Mouse (Mus musculus) limb, embryonic 12.5 days (tissue): ENCODE measurements around the gene Cxcl16. TPM values are rescaled to one million over a fixed set of nuclear protein-coding genes. Genes with fewer than 3 reads are reported as not detected.
A peak's percentile ranks its signal among the peaks of the same experiment; 100 is the strongest.
"Not testable (repeated sequence)": the region's sequence is repeated elsewhere in the genome, so short reads cannot be mapped to it uniquely, and the experiment has no call there.

Experiments
- ATAC-seq: fragments of 200-750 bp; cut with Nextera tagmentation; 2 replicates; pipeline ENCODE4 v1.8.0; 2017; ENCODE audit warnings: low read depth, moderate TSS enrichment; ENCODE audit not compliant: insufficient number of reproducible peaks, insufficient read depth, low FRiP score, low TSS enrichment
- H3K27ac ChIP-seq: fragments of 300-500 bp; sonication (generic); 2 replicates; pipeline ENCODE4 v1.5.1; 2016; ENCODE audit warnings: mild to moderate bottlenecking, moderate library complexity
- H3K27me3 ChIP-seq: fragments of 300-500 bp; sonication (generic); 2 replicates; pipeline ENCODE4 v1.6.1; 2016; ENCODE audit warnings: mild to moderate bottlenecking, moderate library complexity
- H3K36me3 ChIP-seq: fragments of 300-500 bp; sonication (generic); 2 replicates; pipeline ENCODE4 v1.6.1; 2016; ENCODE audit warnings: mild to moderate bottlenecking, moderate library complexity
- H3K4me1 ChIP-seq: fragments of 300-500 bp; sonication (generic); replicated peaks from 2 replicates; pipeline ENCODE4 v1.6.1; 2016
- H3K4me2 ChIP-seq: fragments of 300-500 bp; sonication (generic); 2 replicates; pipeline ENCODE4 v1.6.1; 2016; ENCODE audit warnings: mild to moderate bottlenecking, moderate library complexity
- H3K4me3 ChIP-seq: fragments of 300-500 bp; sonication (generic); replicated peaks from 2 replicates; pipeline ENCODE4 v1.5.1; 2016; ENCODE audit warnings: mild to moderate bottlenecking
- H3K9ac ChIP-seq: fragments of 300-500 bp; sonication (generic); replicated peaks from 2 replicates; pipeline ENCODE4 v1.6.1; 2016; ENCODE audit warnings: mild to moderate bottlenecking, moderate library complexity
- H3K9me3 ChIP-seq: fragments of 300-500 bp; sonication (generic); 2 replicates; pipeline ENCODE4 v1.6.1; 2016; ENCODE audit warnings: mild to moderate bottlenecking, moderate library complexity
- WGBS: fragments of 180-500 bp; shearing (Covaris S2); methylation state at CpG from one replicate; pipeline ENCODE4 v1.1.7; 2016; 5-methylcytosine and 5-hydroxymethylcytosine counted together
- polyA plus RNA-seq: library from polyadenylated mRNA; unstranded; fragments of >200 nt; fragmentation: Nextera tagmentation; extraction: Ambion mirVana; gene quantifications from 2 replicates; pipeline ENCODE4 v1.2.1, GENCODE M21; 2016

Gene Cxcl16
- polyA plus RNA-seq, 1 experiment from 2014 or later: 1.9 TPM

DNA sequence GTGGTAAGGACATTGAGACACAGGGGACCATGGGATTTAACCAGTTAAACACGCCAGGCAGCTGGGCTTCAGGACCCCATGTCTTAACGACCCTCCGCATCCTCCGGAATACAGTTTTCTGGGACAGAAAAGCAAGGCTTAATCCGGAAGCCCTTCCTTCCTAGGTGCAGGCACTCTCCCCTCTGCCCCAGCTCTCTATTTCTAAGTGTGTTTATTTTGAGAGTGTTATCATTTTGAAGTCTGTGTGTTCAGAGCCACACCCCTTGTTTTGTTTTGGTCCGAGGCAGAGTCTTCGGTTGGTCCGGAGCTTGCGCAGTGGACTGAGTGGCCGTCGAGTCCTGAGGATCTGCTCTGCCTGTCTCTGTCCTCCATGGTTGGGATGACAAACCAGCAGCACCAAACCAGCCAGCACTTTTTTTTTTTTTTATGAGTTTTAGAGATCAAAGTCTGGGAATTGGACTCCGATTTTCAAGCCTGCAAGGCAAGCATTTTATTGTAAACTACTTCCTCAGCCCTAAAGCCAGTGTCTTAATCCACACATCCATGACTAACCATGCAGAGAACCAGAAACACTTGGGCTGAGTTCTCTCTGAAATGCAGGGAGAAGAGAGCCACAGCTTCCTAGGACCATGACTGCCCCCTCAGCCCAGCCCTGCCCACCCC, 15.2 kb upstream of the Cxcl16 start:
- 68% methylated on average over 12 of the region's 12 CpGs for WGBS
- no peak for ATAC-seq

DNA sequence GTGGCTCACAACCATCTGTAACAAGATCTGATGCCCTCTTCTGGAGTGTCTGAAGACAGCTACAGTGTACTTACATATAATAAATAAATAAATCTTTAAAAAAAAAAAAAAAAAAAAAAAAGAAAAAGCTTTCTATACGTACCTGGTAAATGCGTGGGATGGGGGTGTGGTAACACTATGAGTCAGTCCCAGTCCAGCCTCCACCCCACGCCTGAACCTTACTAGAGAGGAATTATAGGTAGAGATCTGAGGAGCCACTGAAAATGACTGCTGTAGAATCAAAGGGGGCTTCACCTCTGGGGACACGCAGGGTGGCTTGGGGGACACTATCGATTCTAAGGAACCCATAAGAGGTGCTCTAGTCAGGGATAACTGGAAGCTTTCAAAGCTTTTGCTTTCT, 13.5 kb upstream of the Cxcl16 start:
- WGBS: 86% methylated on average over 5 of the region's 5 CpGs

More for the DNA sequence above, 15.2 kb upstream of the Cxcl16 start:
- Histone ChIP-seq H3K27me3 (no peaks in the 10 kb centered on the region; the same call in 1 of the 2 replicates), H3K4me3 (no peak overlapping the region), H3K4me2 (no peak overlapping the region), H3K9ac (no peak overlapping the region), H3K27ac (no peak overlapping the region), H3K36me3 (no peaks in the 10 kb centered on the region), H3K9me3 (no peaks in the 10 kb centered on the region), H3K4me1 (no peaks in the 10 kb centered on the region)

DNA sequence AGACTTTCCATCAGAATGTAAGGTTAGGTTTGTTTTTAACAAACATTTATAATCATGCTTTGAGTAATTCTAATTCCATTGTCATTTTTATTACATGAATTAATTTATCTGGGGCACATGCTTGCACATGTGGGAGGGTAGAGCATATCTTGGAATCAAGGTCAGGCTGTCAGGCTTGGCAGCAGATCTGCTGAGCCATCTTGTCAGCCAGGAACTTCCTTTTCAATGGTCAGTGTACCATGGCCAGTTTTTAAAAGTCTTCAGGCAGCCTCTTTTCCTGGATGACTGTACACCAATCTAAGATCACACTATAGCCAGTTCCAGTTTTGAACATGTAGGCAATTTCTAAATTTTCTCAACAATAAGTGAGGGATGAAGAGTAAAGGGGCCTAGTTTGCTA, 12.9 kb upstream of the Cxcl16 start:
- Histone ChIP-seq H3K4me2 (no peak overlapping the region), H3K9ac (no peak overlapping the region), H3K36me3 (no peaks in the 10 kb centered on the region), H3K27me3 (no peaks in the 10 kb centered on the region; the same call in 1 of the 2 replicates), H3K27ac (no peak overlapping the region), H3K4me3 (no peak overlapping the region), H3K9me3 (no peaks in the 10 kb centered on the region), H3K4me1 (no peaks in the 10 kb centered on the region)
- ATAC-seq: no peak

More for the DNA sequence above, 13.5 kb upstream of the Cxcl16 start:
- H3K9me3 ChIP-seq, H3K9ac ChIP-seq, ATAC-seq, H3K36me3 ChIP-seq, H3K27ac ChIP-seq, H3K4me3 ChIP-seq, H3K27me3 ChIP-seq, H3K4me2 ChIP-seq, H3K4me1 ChIP-seq: not testable (repeated sequence)

DNA sequence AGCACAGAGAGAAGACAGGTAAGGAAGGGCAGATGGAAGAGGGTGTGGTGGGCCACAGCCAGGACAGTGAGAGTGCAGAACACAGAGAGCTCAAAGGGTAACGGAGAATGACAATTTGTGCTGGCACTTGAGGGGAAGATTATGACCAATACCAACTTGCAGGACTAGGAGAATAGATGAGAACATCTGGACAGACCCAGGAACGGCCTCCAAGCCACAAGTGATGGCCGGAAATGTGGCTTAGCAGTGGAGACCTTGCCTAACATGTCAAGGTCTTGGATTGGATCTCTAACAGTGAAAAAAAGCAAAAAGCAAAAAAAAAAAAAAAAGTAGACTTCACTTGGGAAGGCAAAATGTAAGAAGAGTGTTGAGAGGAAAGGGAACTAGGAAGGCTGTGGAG, 10.0 kb upstream of the Cxcl16 start:
- Histone ChIP-seq H3K4me2 (no peak overlapping the region), H3K36me3 (no peaks in the 10 kb centered on the region), H3K4me1 (peaks cover 10% of the 10 kb centered on the region), H3K27ac (no peak overlapping the region), H3K9me3 (no peaks in the 10 kb centered on the region), H3K27me3 (peaks cover 28% of the 10 kb centered on the region), H3K4me3 (no peak overlapping the region), H3K9ac (no peak overlapping the region)
- 96% methylated on average over 3 of the region's 3 CpGs for WGBS
- no peak for ATAC-seq

DNA sequence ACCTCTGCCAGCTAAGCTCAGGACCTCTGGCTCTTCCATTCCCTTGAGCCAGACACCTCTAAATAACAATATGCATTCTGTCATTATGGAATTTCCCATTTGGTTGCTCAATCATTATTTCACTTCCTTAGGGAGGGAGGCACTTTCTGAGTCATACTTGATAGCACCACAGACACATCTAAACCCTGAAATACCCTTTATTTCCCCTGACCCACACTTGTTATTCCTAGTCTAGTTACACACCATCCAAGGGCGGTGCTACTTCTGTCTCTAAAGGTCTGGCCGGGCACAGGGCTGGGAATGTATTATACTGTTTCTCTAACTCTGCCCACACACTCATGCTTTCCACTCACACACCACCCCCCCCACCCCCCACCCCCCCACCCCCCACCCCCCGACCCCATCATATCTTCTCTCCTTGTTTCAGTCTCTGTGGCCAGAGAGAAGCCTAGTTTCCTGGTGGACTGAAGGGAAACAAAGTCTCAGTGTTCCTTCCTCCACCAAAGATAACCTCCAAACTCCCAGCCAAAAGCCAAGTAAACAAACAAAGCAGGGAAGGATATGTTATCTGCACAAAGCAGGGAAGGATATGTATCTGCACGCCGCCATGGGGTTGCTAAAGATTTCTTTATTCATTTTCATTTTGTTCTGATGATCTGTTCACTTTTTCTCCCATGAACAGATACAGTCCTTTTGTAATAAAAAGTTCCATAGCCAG, 8.3 kb upstream of the Cxcl16 start:
- Histone ChIP-seq H3K4me1 (peaks cover 10% of the 10 kb centered on the region), H3K4me2 (no peak overlapping the region), H3K9ac (no peak overlapping the region), H3K27me3 (peaks cover 45% of the 10 kb centered on the region), H3K9me3 (no peaks in the 10 kb centered on the region), H3K36me3 (no peaks in the 10 kb centered on the region), H3K4me3 (no peak overlapping the region), H3K27ac (no peak overlapping the region)
- ATAC-seq: no peak
- WGBS: 89% methylated on average over 5 of the region's 5 CpGs

DNA sequence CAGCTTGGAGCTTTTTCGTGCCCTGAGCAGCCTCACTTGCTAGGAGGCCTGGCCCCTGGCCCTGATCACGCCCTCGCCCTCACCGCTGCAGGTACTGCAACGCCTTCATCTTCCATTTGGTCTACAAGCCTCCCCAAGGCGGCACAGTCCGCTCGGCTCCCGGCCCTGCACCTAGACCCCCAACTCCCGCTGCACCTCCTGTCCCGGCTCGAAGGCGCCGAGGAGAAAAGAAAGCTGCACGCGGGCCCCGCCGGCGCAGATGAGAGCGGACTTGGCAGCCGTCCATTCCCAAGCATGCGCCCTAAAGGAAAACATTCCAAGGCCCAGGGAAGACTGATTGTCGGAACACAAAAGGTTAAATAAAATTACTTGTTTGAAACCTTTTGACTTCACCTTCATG, 6.0 kb upstream of the Cxcl16 start:
- Histone ChIP-seq H3K36me3 (no peaks in the 10 kb centered on the region), H3K9ac (peak overlapping the region; percentile 52), H3K27ac (no peak overlapping the region), H3K9me3 (no peaks in the 10 kb centered on the region), H3K4me2 (peak overlapping the region; percentile 53), H3K4me3 (peak overlapping the region; percentile 27), H3K27me3 (peaks cover 64% of the 10 kb centered on the region), H3K4me1 (peaks cover 10% of the 10 kb centered on the region)
- no peak for ATAC-seq
- WGBS: 10% methylated on average over 23 of the region's 23 CpGs

DNA sequence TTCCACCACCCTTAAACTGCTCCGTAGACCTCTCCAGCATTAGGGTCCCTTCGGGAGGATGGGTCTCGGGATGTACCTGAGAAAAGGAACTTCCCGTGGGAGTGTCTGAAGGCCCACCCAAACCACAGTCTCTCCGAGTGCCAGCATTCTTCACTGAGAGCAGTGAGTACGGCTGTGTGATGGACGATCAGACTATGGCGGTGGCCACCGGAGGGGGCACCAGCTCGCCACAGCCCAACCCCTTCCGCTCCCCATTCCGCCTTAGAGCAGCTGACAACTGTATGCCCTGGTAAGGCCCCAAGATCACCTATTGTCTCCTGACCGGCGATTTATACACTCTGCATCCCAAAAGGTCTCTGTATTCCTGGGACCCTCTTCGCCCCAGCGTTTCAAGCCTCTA, 5.4 kb upstream of the Cxcl16 start:
- H3K4me2 ChIP-seq: peak overlapping the region; percentile 53
- H3K27ac ChIP-seq: no peak overlapping the region

DNA sequence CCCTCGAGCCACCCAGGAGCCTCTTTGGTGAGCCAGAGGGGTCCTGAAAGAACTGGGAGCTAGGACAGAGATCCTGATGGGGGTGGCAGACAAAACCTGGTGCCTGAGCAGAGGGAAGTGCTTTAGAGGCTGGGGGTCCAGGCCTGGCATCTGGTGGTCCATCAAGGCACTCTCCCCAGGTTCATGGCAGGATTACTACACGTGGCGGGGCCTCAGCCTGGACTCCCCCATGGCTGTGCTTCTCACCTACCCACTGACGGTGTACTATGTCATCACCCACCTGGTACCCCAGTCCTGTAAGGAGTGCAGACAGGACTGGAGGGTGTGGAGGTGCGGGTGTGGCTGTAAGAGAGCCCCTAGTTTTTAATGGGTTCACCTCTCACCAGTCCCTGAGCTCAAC, 4.2 kb upstream of the Cxcl16 start:
- Histone ChIP-seq H3K36me3 (no peaks in the 10 kb centered on the region), H3K27me3 (peaks cover 83% of the 10 kb centered on the region), H3K9me3 (no peaks in the 10 kb centered on the region), H3K27ac (no peak overlapping the region), H3K9ac (0 out of 2 replicates have a peak overlapping the region, but pooled peaks have one; percentile 9), H3K4me2 (no peak overlapping the region), H3K4me1 (peaks cover 16% of the 10 kb centered on the region), H3K4me3 (no peak overlapping the region)
- 78% methylated on average over 5 of the region's 5 CpGs for WGBS
- no peak for ATAC-seq

More for the DNA sequence above, 5.4 kb upstream of the Cxcl16 start:
- H3K4me3 ChIP-seq: peak overlapping the region; percentile 27
- WGBS: 27% methylated on average over 16 of the region's 16 CpGs
- no peak for ATAC-seq
- no peaks in the 10 kb centered on the region for H3K36me3 ChIP-seq
- H3K27me3 ChIP-seq: peaks cover 70% of the 10 kb centered on the region
- H3K9me3 ChIP-seq: no peaks in the 10 kb centered on the region
- H3K4me1 ChIP-seq: peaks cover 10% of the 10 kb centered on the region
- H3K9ac ChIP-seq: peak overlapping the region; percentile 52; the same call in 1 of the 2 replicates

DNA sequence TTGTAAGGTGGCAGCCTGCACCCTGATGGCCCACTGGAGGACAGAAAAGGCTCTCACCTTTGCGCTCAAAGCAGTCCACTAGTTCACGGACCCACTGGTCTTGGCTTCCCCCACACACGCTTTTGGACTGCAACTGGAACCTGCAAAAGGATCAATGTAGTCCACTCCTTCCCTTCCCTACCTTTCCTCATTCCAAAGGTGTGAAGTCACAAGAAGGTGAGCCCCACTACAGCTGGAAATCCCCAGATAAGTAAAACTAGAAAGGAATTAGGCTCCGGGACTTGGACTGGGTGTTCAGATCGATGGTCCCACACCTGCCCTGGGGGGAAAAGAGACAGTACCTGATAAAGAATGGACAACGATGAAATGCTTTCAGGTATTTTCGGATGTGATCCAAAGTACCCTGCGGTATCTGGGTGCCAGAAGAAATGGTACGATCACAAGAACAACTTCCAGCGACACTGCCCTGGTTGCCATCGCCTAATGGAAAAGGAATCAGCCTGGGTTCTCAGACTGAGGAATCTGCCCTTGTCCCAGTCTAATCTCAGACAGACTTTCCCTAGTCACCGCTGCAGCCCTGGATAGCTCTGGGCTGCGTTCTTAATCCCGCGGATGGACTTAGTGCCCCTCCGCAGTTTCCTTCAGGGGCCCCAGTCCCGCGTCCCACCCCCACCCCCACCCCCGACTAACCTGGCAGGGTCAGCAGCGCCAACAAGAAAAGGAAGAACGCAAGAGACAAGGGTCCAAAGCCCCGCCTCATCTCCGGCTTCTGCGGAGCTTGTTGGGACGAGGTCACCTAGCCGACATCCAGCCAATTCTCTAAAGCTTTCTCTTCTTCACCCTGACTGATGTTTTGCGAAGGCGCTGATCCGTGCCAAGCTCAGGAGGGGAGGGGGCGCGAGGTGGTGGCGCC, 840 bp downstream of the Cxcl16 start, which contains the start of gene Zmynd15:
Gene Zmynd15 (plus strand): TSS at position 746 of the 913 bp plus-strand sequence.
- peaks cover under 1% of the 10 kb centered on the region; the same call in 1 of the 2 replicates for H3K36me3 ChIP-seq
- ATAC-seq: no peak
- H3K27me3 ChIP-seq: peaks cover 52% of the 10 kb centered on the region
- H3K9me3 ChIP-seq: no peaks in the 10 kb centered on the region
- WGBS: 18% methylated on average over 31 of the region's 32 CpGs
- H3K9ac ChIP-seq: peak within 1 kb of the TSS; percentile 70
- H3K4me1 ChIP-seq: peaks cover 11% of the 10 kb centered on the region; the same call in 1 of the 2 replicates
- H3K4me2 ChIP-seq: peak within 1 kb of the TSS; percentile 96
- H3K4me3 ChIP-seq: peak within 1 kb of the TSS; percentile 54
- H3K27ac ChIP-seq: no peak within 1 kb of the TSS

DNA sequence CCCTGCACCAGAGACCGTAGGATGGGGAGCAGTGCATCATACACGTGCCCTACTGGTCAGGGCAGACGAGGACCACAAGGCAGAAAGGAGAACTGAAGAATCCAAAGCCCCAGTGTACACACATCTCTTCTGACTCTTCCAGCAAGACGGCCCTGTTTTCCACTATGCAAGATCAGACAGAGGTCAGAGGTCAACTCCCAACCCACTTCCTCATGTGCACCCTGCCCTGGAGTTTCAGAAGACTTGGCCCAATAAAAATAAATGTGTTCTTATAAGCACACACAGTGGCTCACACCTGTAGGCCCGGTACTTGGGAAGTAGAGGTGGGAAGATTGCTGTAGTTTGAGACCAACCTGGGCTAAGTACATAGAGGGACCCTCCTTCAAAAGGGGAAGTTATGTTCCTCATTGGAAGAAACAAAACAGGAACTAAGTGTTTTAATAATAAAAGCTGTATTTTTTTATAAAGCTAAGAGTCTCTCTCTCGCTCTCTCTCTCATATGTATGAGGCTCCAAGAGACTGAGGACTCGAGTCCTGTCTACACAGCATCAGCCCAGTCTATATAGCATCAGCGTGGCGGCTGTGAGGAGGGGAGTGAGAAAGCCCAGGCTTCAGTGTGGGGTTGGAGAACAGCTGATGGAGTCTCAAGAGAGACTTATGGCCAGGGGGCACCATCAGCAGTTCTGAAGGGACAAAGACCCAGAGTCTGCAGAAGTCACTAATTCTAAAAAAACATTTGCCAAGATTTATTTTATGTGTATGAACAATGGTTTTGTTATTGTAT, 6.3 kb downstream of the Cxcl16 start:
- Histone ChIP-seq H3K4me2 (0 out of 2 replicates have a peak overlapping the region, but pooled peaks have one; percentile 60), H3K9me3 (no peaks in the 10 kb centered on the region), H3K4me3 (no peak overlapping the region), H3K27me3 (peaks cover under 1% of the 10 kb centered on the region), H3K9ac (no peak overlapping the region), H3K36me3 (peaks cover 11% of the 10 kb centered on the region), H3K27ac (no peak overlapping the region), H3K4me1 (peaks cover 16% of the 10 kb centered on the region; the same call in 1 of the 2 replicates)
- 90% methylated on average over 9 of the region's 9 CpGs for WGBS
- ATAC-seq: no peak
